Comparison of ENCODE assay signal across 9 mouse cellular contexts in genomic region chr10:128518833-128519232, GRCm38 (mm10). TPM values are rescaled to one million over a fixed set of nuclear protein-coding genes. Genes with fewer than 3 reads are reported as not detected.
A peak's percentile ranks its signal among the peaks of the same experiment; 100 is the strongest.
DNase-seq lines count a peak whose midpoint lies in the region; ATAC-seq lines count a peak whose summit lies in the region.
"Had no signal": no experiment of that assay in that cellular context is flagged by ENCODE, and none has a peak within 500 bp of the region (broad histone marks: within the 10 kb centered on the region; RNA-seq: fewer than 3 reads in every experiment).

No protein-coding gene starts in this region.

- ATAC-seq in kidney, embryonic 14.5 days (ENCODE audit: low FRiP score, low TSS enrichment): no peak
- ATAC-seq in erythroblast, adult 5-6 weeks (replicated peaks; ENCODE audit: low FRiP score, poor library complexity, severe bottlenecking): 0 out of 2 replicates have a peak, but pooled peaks have one; percentile 35
- no peak for ATAC-seq in activated CD4-positive, CD25-positive, alpha-beta regulatory T cell, adult 4 months

- H3K4me2 ChIP-seq in kidney, embryonic 14.5 days (replicated peaks; ENCODE audit: low read depth, low read length): no peak overlapping the region
- H3K4me2 ChIP-seq: limb, embryonic 13.5 days had no signal

- H3K36me3 ChIP-seq in kidney, embryonic 14.5 days (ENCODE audit: control insufficient read depth, insufficient read depth, low read length): peaks cover 6% of the 10 kb centered on the region; the same call in 1 of the 2 replicates

- H3K4me1 ChIP-seq in kidney, embryonic 14.5 days (ENCODE audit: control insufficient read depth, insufficient read depth, low read length): 0 out of 2 replicates have a peak, but pooled peaks cover 3% of the 10 kb centered on the region

- DNase-seq in kidney, adult 11 months: peak; percentile 41
- DNase-seq in CD4-positive helper T cell, adult 2 months (ENCODE audit: low read depth, low spot score): peak; percentile 38
- DNase-seq in Muller cell, postnatal 12 days (ENCODE audit: inconsistent ontology term): peak; percentile 37
- peak; percentile 57 to 72 for DNase-seq in lung, adult 18-20 months
- DNase-seq in thymus, postnatal 4 days: peak; percentile 65

- peaks cover 10% of the 10 kb centered on the region for H3K27me3 ChIP-seq in kidney, embryonic 14.5 days (ENCODE audit: control insufficient read depth, insufficient read depth, low read length)

- no peaks in the 10 kb centered on the region for H3K9me3 ChIP-seq in kidney, embryonic 14.5 days (ENCODE audit: control insufficient read depth, low read length)
- H3K9me3 ChIP-seq: limb, embryonic 13.5 days had no signal

- WGBS in kidney, embryonic 14.5 days: 76% methylated on average over 7 of the region's 7 CpGs

- no peak overlapping the region for H3K27ac ChIP-seq in kidney, embryonic 14.5 days (ENCODE audit: low read depth, low read length)
- H3K27ac ChIP-seq: limb, embryonic 13.5 days had no signal

- no peak overlapping the region for H3K9ac ChIP-seq in kidney, embryonic 14.5 days (ENCODE audit: low read depth, low read length)
- H3K9ac ChIP-seq: limb, embryonic 13.5 days had no signal

- H3K4me3 ChIP-seq in kidney, embryonic 14.5 days (ENCODE audit: low read length): no peak overlapping the region
- H3K4me3 ChIP-seq: limb, embryonic 13.5 days had no signal

RNA-seq across cellular contexts. Expression of gene Esyt1, which starts 6.8 kb away (rescaled TPM):
- polyA plus RNA-seq in kidney, embryonic 14.5 days (2014; fragmentation: Nextera tagmentation; extraction: Ambion mirVana): 9.9 and 16.1 TPM in 2 replicates
- 15.2 and 16.9 TPM in 2 replicates for total RNA-seq in erythroblast, adult 5-6 weeks (2015; ENCODE audit: low replicate concordance)
- 24.8 and 27.9 TPM in 2 replicates for total RNA-seq in erythroblast, adult 5-6 weeks (2017; ENCODE audit: low replicate concordance)
- 10 to 100 TPM; 77.5 to 80.7 TPM for polyA plus RNA-seq in activated CD4-positive, CD25-positive, alpha-beta regulatory T cell, adult 4 months (2017; shearing (Covaris generic))

RNA-seq across cellular contexts. Expression of gene Myl6b, which starts 20.3 kb away (rescaled TPM):
- polyA plus RNA-seq in kidney, embryonic 14.5 days (2014; fragmentation: Nextera tagmentation; extraction: Ambion mirVana): 3.2 and 3.5 TPM in 2 replicates
- total RNA-seq in erythroblast, adult 5-6 weeks (2015; ENCODE audit: low replicate concordance): 5.4 TPM in 1 of 2 replicates, not detected in the other
- total RNA-seq in erythroblast, adult 5-6 weeks (2017; ENCODE audit: low replicate concordance): 0.85 TPM in 1 of 2 replicates, not detected in the other
- 1 to 10 TPM; 2.0 to 6.9 TPM for polyA plus RNA-seq in activated CD4-positive, CD25-positive, alpha-beta regulatory T cell, adult 4 months (2017; shearing (Covaris generic))

RNA-seq across cellular contexts. Expression of gene Myl6, which starts 24.9 kb away (rescaled TPM):
- polyA plus RNA-seq in kidney, embryonic 14.5 days (2014; fragmentation: Nextera tagmentation; extraction: Ambion mirVana): 921 and 980 TPM in 2 replicates
- 410 and 475 TPM in 2 replicates for total RNA-seq in erythroblast, adult 5-6 weeks (2015; ENCODE audit: low replicate concordance)
- 558 TPM in 2 replicates for total RNA-seq in erythroblast, adult 5-6 weeks (2017; ENCODE audit: low replicate concordance)
- polyA plus RNA-seq in activated CD4-positive, CD25-positive, alpha-beta regulatory T cell, adult 4 months (2017; shearing (Covaris generic)): 1,000 to 10,000 TPM; 1,113 TPM

RNA-seq across cellular contexts. Expression of gene Zc3h10, which starts 28.7 kb away (rescaled TPM):
- polyA plus RNA-seq in kidney, embryonic 14.5 days (2014; fragmentation: Nextera tagmentation; extraction: Ambion mirVana): 11.3 and 13.5 TPM in 2 replicates
- 0.19 and 0.63 TPM in 2 replicates for total RNA-seq in erythroblast, adult 5-6 weeks (2015; ENCODE audit: low replicate concordance)
- 2.8 and 3.2 TPM in 2 replicates for total RNA-seq in erythroblast, adult 5-6 weeks (2017; ENCODE audit: low replicate concordance)
- polyA plus RNA-seq in activated CD4-positive, CD25-positive, alpha-beta regulatory T cell, adult 4 months (2017; shearing (Covaris generic)): 10 to 100 TPM in 1 of 2 experiments, 1 to 10 TPM in 1; 6.4 to 10.1 TPM

RNA-seq across cellular contexts. Expression of gene Rpl41, which starts 30.3 kb away (rescaled TPM):
- 4,683 and 5,796 TPM in 2 replicates for polyA plus RNA-seq in kidney, embryonic 14.5 days (2014; fragmentation: Nextera tagmentation; extraction: Ambion mirVana)
- 936 and 1,095 TPM in 2 replicates for total RNA-seq in erythroblast, adult 5-6 weeks (2015; ENCODE audit: low replicate concordance)
- total RNA-seq in erythroblast, adult 5-6 weeks (2017; ENCODE audit: low replicate concordance): 729 and 801 TPM in 2 replicates
- 1,000 to 10,000 TPM; 5,950 to 7,803 TPM for polyA plus RNA-seq in activated CD4-positive, CD25-positive, alpha-beta regulatory T cell, adult 4 months (2017; shearing (Covaris generic))
